Mouse (Mus musculus) spleen, adult 2 months (tissue): ENCODE data around the gene Tubg1. TPM values are rescaled to one million over a fixed set of nuclear protein-coding genes. Genes with fewer than 3 reads are reported as not detected.

Experiments used
- DNase-seq, 2 experiments: peaks; one replicate each; pipeline versions ENCODE4 v3.0.0 to v3.0.0-alpha.2; 2012 to 2021; ENCODE audit warnings: low spot score in 2 of 2, low read depth in 1 of 2
- H3K27ac ChIP-seq: fragments of 200-500 bp; 2 replicates; pipeline ENCODE4 v1.5.1; 2012; ENCODE audit warnings: low read length, inconsistent platforms; ENCODE audit not compliant: insufficient read depth
- H3K27me3 ChIP-seq: fragments of 200-500 bp; 2 replicates; pipeline ENCODE4 v1.6.1; 2012; ENCODE audit warnings: mild to moderate bottlenecking, moderate library complexity, low read length, inconsistent platforms; ENCODE audit not compliant: control insufficient read depth, insufficient read depth
- H3K36me3 ChIP-seq: fragments of 200-500 bp; 2 replicates; pipeline ENCODE4 v1.6.1; 2012; ENCODE audit warnings: mild to moderate bottlenecking, low read length, inconsistent platforms; ENCODE audit not compliant: control insufficient read depth, insufficient read depth
- H3K4me1 ChIP-seq: fragments of 200-500 bp; 2 replicates; pipeline ENCODE4 v1.6.1; 2011; ENCODE audit warnings: inconsistent platforms; ENCODE audit not compliant: control insufficient read depth, insufficient read depth, insufficient read length
- H3K4me3 ChIP-seq: fragments of 200-500 bp; 2 replicates; pipeline ENCODE4 v1.5.1; 2011; ENCODE audit warnings: mild to moderate bottlenecking, inconsistent platforms; ENCODE audit not compliant: insufficient read depth, insufficient read length; ENCODE audit errors: extremely low read depth
- CTCF ChIP-seq: fragments of 200-500 bp; IDR thresholded peaks from 2 replicates; pipeline ENCODE4 v1.5.1; 2011; ENCODE audit warnings: mild to moderate bottlenecking, inconsistent platforms; ENCODE audit not compliant: insufficient read depth, insufficient read length, insufficient replicate concordance; ENCODE audit errors: extremely low read depth
- POLR2A ChIP-seq: fragments of 200-500 bp; IDR thresholded peaks from 2 replicates; pipeline ENCODE4 v1.6.1; 2011; ENCODE audit warnings: low read depth, low read length, inconsistent platforms
- WGBS: fragments of 180-500 bp; shearing (Covaris S2); methylation state at CpG from one replicate; pipeline ENCODE4 v1.1.7; 2018; 5-methylcytosine and 5-hydroxymethylcytosine counted together
- polyA plus RNA-seq: library from polyadenylated mRNA; depleted of rRNA; stranded (reverse); fragments of >200 nt; gene quantifications from 2 replicates; pipeline ENCODE4 v1.2.3, GENCODE M21; 2012; rRNA removed

Gene Tubg1
- 16.4 and 17.7 TPM in 2 replicates for polyA plus RNA-seq

- DNase-seq: peak; percentile 98 to 99
- Histone ChIP-seq H3K27me3 (no peaks in the 10 kb centered on the region), H3K4me1 (peaks cover 18% of the 10 kb centered on the region), H3K4me3 (peak within 1 kb of the TSS; percentile 82), H3K27ac (peak within 1 kb of the TSS; percentile 92), H3K36me3 (peaks cover 2% of the 10 kb centered on the region)
- under 1% methylated on average over 61 of the region's 61 CpGs for WGBS
- TF ChIP-seq POLR2A (peak; percentile 89), CTCF (peak; percentile 8; the same call in 1 of the 2 replicates)
Observed at GRCm38 (mm10) chr11:101119761-101120544, at the start of gene Tubg1, which contains the start of gene Retreg3. Tubg1 (plus strand) TSS chr11:101119938. Retreg3 (minus strand) TSS chr11:101119893.

DNA sequence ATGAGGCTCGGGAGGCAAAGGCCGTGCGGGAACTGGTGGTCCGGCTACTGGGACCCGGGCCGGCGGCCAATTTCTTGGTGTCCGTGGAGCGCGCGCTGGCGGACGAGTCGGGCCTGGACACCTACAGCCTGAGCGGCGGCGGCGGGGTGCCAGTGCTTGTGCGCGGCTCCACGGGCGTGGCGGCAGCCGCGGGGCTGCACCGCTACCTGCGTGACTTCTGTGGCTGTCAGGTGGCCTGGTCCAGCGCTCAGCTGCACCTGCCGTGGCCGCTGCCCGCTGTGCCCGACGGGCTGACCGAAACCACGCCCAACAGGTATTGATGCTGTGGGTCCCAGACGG lies 49.6 kb upstream of the Tubg1 start:
- peaks cover 6% of the 10 kb centered on the region for H3K4me1 ChIP-seq
- no peaks in the 10 kb centered on the region for H3K36me3 ChIP-seq
- no peak for DNase-seq
- H3K27me3 ChIP-seq: no peaks in the 10 kb centered on the region
- under 1% methylated on average over 36 of the region's 36 CpGs for WGBS
- H3K27ac ChIP-seq: peak overlapping the region; percentile 75
- TF ChIP-seq CTCF: no peak
- H3K4me3 ChIP-seq: peak overlapping the region; percentile 78

- Histone ChIP-seq H3K4me3 (no peak overlapping the region), H3K4me1 (peaks cover 6% of the 10 kb centered on the region), H3K36me3 (no peaks in the 10 kb centered on the region; the same call in 1 of the 2 replicates), H3K27me3 (no peaks in the 10 kb centered on the region), H3K27ac (no peak overlapping the region)
- no peak for TF ChIP-seq POLR2A
- TF ChIP-seq CTCF: no peak
- WGBS: 85% methylated on average over 6 of the region's 6 CpGs
- no peak for DNase-seq
Observed at GRCm38 (mm10) chr11:101070987-101071386, 48.8 kb upstream of the Tubg1 start.

DNA sequence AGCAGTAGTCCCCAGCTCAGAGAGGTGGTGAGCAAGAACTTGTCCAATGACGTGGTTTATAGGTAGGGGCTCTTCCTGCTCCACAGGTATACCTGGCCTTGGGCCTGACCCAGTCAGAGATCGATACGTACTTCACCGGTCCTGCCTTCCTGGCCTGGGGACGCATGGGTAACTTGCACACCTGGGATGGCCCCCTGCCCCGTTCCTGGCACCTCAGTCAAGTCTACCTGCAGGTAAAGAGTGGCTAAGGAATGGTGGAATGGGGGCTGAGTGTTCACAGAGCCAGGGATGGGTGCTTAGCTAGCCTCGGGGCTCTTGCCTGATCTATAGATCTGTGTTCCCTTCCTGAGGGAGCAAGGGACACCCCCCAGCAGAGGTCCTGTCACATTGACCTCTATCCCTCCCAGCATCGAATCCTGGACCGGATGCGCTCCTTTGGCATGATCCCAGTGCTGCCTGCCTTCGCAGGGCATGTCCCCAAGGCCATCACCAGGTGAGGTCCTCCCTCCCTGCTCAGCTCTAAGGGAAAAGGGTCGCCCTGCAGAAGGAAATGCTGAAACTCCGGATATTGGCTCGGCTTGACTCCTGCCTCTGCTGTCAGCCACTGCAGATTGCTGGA lies 47.8 kb upstream of the Tubg1 start:
- DNase-seq: no peak
- Histone ChIP-seq H3K27ac (no peak overlapping the region), H3K4me3 (no peak overlapping the region), H3K27me3 (no peaks in the 10 kb centered on the region), H3K36me3 (peaks cover 6% of the 10 kb centered on the region), H3K4me1 (peaks cover 6% of the 10 kb centered on the region)
- no peak for TF ChIP-seq CTCF
- TF ChIP-seq POLR2A: no peak
- WGBS: 93% methylated on average over 14 of the region's 14 CpGs

- no peak within 1 kb of the TSS for H3K4me3 ChIP-seq
- DNase-seq: no peak
- H3K27me3 ChIP-seq: peaks cover 6% of the 10 kb centered on the region
- WGBS: 87% methylated on average over 9 of the region's 9 CpGs
- H3K4me1 ChIP-seq: peaks cover under 1% of the 10 kb centered on the region; the same call in 1 of the 2 replicates
- TF ChIP-seq POLR2A (no peak), CTCF (no peak)
- no peak within 1 kb of the TSS for H3K27ac ChIP-seq
- H3K36me3 ChIP-seq: peaks cover 10% of the 10 kb centered on the region
Observed at GRCm38 (mm10) chr11:101078121-101078520, 41.6 kb upstream of the Tubg1 start, which contains the start of gene Hsd17b1. Hsd17b1 (plus strand) TSS chr11:101078411.

- Histone ChIP-seq H3K27me3 (peaks cover 6% of the 10 kb centered on the region), H3K27ac (no peak overlapping the region), H3K4me3 (no peak overlapping the region), H3K4me1 (peaks cover 4% of the 10 kb centered on the region; the same call in 1 of the 2 replicates), H3K36me3 (peaks cover 10% of the 10 kb centered on the region)
- WGBS: 8% methylated on average over 27 of the region's 27 CpGs
- DNase-seq: no peak
- no peak for TF ChIP-seq CTCF
- no peak for TF ChIP-seq POLR2A
Observed at GRCm38 (mm10) chr11:101079746-101080145, 40.0 kb upstream of the Tubg1 start.

GRCm38 (mm10) chr11:101080421-101080820 lies 39.3 kb upstream of the Tubg1 start:
- H3K4me3 ChIP-seq: no peak overlapping the region
- 90% methylated on average over 5 of the region's 5 CpGs for WGBS
- no peak overlapping the region for H3K27ac ChIP-seq
- peaks cover 4% of the 10 kb centered on the region; the same call in 1 of the 2 replicates for H3K4me1 ChIP-seq
- DNase-seq: no peak
- TF ChIP-seq POLR2A (no peak), CTCF (no peak)
- peaks cover 12% of the 10 kb centered on the region for H3K36me3 ChIP-seq
- peaks cover 6% of the 10 kb centered on the region for H3K27me3 ChIP-seq
